Mouse (Mus musculus) layer of hippocampus, postnatal 25 days (tissue): Measurements from ENCODE around the gene Lhfpl2. TPM values are rescaled to one million over a fixed set of nuclear protein-coding genes. Genes with fewer than 3 reads are reported as not detected.

Experiments used
- DNase-seq, 2 experiments: peaks; one replicate each; pipeline ENCODE4 v3.0.0; 2022; ENCODE audit warnings: mixed read lengths in 2 of 2, low spot score in 1 of 2; ENCODE audit errors: extremely low spot score in 1 of 2
- total RNA-seq, 2 experiments: library from RNA; stranded (reverse); gene quantifications; 2 replicates each; pipeline ENCODE4 v1.2.3; 2021

Gene Lhfpl2
- total RNA-seq, 2 experiments from 2014 or later, result 32.1 to 39.8 TPM

DNA sequence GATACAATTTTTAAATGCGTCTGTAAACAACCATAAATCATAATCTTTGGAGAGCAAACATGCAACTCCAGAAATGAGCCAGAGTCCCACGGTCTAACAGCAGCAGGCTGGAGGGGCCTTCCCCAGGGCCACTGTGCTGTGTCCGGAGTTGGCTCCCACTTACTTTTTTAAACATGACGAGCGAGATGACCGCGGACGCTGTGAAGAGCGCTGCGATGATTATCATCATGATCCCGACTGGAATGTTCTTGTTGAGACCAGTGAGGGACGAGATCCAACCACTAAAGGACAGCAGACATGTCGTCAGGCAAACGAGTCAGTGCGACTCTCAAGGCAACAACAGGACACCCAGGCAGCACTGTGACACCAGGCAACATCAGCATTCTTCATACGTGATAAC is 150.4 kb downstream of the Lhfpl2 start:
- no peak for DNase-seq

DNA sequence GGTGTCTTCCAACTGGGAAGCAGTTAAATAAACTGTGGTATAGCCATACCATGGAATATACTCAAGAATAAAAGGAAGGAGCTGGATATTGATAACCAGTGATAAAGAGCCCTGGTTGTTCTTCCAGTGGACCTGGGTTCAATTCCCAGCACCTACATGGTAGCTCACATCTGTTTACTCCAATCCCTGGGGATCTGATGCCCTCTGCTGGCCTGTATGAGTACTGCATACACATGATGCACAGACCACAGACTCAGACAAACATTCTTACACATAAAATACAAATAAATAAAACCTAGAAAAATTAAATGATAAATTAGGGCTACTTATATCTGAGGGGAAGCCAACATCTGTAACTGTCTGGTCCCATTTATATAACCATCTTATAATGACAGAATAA is 151.3 kb downstream of the Lhfpl2 start:
- no peak for DNase-seq

DNA sequence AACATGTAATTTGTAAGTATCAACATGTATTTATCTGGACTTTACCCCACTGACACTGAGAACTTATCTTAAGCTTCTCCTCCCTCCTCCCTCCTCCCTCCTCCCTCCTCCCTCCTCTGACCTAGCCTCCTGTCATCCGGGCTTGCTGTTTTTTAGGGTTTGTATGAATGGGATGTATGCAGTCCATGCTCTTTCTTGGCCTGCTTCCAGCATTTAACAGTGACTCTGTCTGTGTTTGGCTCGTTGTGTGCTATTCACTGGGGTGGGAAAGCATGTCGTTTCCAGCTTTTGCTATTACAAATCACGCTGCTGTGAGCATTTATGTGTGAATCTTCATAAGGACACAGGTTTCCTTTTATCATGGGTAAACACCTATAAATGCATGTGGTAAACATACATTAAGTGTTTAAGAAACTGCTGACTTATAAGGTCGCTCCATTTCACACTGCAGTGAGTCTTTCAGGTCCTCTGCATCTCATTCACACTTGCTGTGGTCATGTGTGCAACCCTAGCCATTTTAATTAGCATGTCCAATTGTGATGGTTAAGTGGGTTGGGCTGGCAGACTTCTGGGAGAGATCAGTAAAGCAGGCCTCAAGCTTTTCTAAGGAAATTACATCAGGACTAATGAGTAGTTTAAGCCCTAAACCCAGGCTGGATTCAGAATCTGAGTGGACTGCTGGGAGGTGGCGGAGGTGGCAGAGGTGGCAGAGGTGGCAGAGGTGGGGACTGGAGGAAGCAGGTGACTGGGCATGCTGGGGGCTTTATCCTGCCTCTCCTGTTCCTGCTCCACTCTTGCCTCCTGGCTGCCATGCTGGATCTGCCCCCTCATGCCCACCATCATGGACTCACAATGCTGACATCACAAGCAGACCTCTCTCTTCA is 153.9 kb downstream of the Lhfpl2 start:
- DNase-seq, result no peak

DNA sequence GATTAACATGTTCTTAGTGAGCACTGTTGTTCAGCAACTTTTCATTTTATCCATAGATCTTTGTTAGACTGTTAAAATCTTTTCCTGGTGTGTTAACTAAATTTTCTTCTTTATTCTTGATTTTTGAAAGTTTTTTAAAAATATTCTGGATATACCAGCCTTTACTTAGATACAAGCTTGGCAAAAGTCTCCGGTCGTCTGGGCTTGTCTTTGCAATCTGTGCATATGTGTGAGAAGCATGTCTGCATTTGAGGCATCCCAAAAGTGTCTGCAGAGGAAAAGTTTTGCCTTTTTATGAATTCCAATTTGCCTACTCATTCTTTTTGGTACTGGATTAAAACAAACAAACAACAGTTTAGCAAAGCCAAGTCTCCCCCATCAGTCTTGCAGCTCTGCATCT is 154.6 kb downstream of the Lhfpl2 start:
- no peak for DNase-seq

- no peak for DNase-seq
Measured at GRCm38 (mm10) chr13:94212716-94213115, 155.1 kb downstream of the Lhfpl2 start.

DNA sequence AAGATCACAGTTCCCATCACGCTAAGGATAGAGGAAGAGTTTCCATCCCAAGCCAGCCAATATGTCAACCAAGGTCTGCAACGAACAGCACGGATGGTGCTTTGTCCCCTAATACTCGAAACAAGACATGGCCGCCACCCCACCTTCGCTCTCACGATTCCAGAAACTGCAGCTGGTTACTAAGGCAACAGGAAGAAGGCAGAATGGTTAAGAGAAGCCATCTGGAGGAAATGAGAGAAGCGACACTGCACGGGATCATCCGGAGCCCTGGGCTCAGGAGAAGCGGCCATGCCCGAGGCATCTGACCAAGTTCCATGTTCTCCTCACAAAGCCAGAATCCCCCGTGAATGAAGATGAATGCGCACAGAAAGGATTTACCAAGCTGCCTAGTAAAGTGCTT is 166.0 kb downstream of the Lhfpl2 start:
- no peak for DNase-seq

DNA sequence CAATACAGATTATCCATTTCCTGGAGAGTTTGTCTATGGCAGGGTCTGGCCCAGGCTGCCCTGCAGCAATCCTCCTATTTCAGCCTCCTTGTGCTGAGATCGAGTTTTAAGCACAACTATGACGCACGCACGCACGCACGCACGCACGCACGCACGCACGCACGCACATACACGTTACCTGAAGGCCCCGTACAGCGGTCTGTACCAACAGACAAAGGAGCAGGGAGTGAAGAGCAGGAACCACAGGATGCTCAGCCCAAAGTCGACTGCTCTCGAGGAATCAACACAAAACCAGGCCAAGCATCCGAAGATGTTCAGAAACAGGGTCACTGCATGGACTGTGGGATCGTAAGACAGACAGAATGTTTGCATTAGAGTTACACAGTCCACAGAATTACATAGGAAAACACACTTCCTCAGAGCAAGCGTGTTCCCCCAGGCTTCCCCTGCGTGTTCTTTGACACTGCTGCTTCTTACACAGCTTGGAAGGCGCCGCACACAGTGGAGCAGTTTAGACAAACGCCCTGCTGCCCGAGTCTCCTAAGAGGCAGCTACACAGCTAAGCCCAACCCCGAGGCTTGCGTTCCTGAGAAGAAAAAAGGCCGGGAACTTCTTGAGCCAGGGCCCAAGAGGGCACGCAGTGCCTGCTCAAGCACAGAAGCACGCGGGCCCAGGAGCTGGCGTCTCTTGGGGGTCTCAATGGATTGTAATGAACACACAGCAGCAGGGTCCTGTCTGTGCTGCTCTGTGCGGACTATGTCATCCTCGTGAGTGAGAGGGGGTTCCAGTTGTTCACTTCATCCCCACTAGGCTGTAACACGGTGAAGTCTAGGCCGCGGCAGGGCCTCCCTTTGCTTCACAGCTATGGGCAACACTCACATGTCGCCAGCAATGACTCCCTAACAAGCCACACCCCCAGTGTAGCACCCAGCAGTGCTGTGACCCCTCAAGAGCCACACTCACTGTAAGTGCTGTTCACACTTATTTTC is 167.4 kb downstream of the Lhfpl2 start:
- DNase-seq, result no peak

DNA sequence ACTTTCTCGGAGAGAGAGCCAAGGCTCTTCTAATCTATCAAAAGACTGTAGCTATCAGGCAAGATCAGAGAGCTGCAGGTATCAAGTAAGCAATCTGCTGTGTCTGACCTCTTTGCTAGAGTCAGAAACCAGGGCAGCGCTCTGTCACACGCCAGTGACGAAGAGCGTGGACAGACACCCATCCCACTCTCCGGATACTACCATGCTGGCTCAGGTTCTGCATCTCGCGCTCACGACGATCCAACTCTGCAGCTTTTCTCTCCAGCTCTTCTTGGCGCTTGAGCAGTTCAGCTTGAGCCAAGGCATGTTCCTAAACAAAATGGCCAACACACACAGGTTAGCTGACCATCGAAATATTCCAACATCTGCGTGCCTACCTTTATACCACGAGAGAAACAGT is 174.3 kb downstream of the Lhfpl2 start:
- no peak for DNase-seq

DNA sequence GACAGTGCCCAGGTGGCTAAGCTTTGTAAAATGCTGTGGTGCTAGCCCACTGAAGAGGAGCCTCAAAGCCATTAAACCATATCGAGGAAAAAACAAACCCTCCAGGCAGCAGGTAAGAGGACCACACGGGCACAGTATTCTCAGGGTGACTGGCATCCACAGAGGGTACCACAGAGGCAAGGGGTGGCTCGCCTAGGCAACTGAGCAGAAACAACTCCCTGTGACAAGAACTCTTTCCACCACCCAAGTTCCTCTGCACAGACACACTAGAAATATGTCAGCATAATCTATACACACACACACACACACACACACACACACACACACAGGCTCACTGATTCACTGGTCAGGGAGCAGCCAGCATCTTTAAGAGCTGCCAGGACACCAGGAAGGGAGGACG is 181.9 kb downstream of the Lhfpl2 start:
- DNase-seq, result no peak

DNA sequence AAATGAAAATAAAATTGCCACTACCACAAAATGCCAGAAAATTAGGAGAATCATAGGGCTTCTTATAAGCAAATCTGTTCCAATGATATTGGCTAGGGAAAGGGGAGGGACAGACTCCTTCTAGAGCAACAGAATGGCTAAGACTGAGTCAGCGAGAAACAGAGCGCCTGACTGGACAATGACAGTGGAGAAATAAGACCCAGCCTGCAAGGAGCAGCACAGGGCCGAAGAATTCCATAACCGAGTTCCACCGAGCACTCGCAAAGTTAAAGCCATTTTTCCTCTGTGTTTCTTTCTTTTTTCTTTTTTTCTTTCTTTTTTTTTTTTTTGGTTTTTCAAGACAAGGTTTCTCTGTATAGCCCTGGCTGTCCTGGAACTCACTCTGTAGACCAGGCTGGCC is 182.5 kb downstream of the Lhfpl2 start:
- no peak for DNase-seq

DNA sequence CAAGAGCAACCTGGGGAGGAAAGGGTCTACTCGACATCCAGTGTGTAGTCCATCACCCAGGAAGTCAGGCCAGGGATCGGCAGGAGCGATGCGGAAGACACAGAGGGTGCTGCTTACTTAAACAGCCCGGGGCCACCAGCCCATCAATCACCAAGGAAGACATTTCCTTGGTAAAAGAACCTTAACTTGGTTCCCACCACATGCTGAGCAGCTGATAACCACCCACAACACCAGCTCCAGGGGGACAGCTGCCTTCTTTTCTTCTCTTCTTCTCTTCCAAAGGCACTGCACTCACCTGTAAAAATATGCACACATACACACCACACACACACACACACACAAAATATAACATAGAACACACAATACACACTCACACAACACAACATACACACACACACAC is 183.3 kb downstream of the Lhfpl2 start:
- no peak for DNase-seq

- DNase-seq, result no peak
Measured at GRCm38 (mm10) chr13:94241892-94242524, 184.4 kb downstream of the Lhfpl2 start.

DNA sequence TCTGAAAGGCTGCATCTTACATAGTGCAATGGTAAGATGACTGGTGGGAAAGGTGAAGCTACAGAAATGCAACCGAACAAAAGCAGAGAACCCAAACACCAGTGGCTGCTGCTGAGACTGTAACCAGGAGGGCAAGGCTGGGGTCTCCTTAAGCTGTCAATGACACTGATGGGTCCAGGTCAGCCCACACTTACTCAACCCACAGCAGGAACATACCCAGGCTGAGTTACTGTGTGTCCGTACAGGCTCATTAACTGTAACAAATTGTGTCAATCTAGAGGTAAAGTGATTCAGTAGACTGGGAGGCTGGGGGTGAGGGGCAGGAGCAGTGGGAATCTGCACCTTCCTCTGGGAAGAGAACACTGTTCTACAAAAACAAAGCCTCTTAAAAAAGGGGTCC is 185.3 kb downstream of the Lhfpl2 start:
- no peak for DNase-seq

Other genes starting within 250 kb of the Lhfpl2 start
- gene Scamp1, start 228.1 kb downstream of the Lhfpl2 start, total RNA-seq, result 100 to 1,000 TPM; 179 TPM